Mouse (Mus musculus) kidney, adult 2 months (tissue): Measurements from ENCODE around the gene Rbp1. TPM values are rescaled to one million over a fixed set of nuclear protein-coding genes. Genes with fewer than 3 reads are reported as not detected.

Experiments
- DNase-seq: peaks from one replicate; pipeline ENCODE4 v3.0.0; 2021
- H3K27ac ChIP-seq: fragments of 200-500 bp; 2 replicates; pipeline ENCODE4 v1.5.1; 2012; ENCODE audit warnings: low read depth, low read length, control low read depth, inconsistent platforms; ENCODE audit not compliant: insufficient read depth
- H3K27me3 ChIP-seq: fragments of 200-500 bp; replicated peaks from 2 replicates; pipeline ENCODE4 v1.6.1; 2012; ENCODE audit warnings: mild to moderate bottlenecking, moderate library complexity, low read length, inconsistent platforms; ENCODE audit not compliant: control insufficient read depth, insufficient read depth
- H3K36me3 ChIP-seq: fragments of 200-500 bp; 2 replicates; pipeline ENCODE4 v1.6.1; 2012; ENCODE audit warnings: mild to moderate bottlenecking, moderate library complexity, low read length, inconsistent platforms; ENCODE audit not compliant: control insufficient read depth, insufficient read depth
- H3K4me1 ChIP-seq: fragments of 200-500 bp; 2 replicates; pipeline ENCODE4 v1.6.1; 2011; ENCODE audit warnings: low read length; ENCODE audit not compliant: control insufficient read depth, insufficient read depth
- H3K4me3 ChIP-seq: fragments of 200-500 bp; 2 replicates; pipeline ENCODE4 v1.5.1; 2011; ENCODE audit warnings: mild to moderate bottlenecking, low read depth, low read length, control low read depth; ENCODE audit not compliant: insufficient read depth
- CTCF ChIP-seq: fragments of 200-500 bp; conservative IDR thresholded peaks from 2 replicates; pipeline ENCODE4 v1.5.1; 2011; ENCODE audit warnings: low read depth, mild to moderate bottlenecking, control low read depth, low read length, moderate library complexity, mixed read lengths; ENCODE audit not compliant: insufficient read depth, insufficient read length
- POLR2A ChIP-seq: fragments of 200-500 bp; IDR thresholded peaks from one replicate; pipeline ENCODE4 v1.6.1; 2011; ENCODE audit warnings: low read depth, low read length, control low read depth
- WGBS: fragments of 180-500 bp; shearing (Covaris S2); methylation state at CpG from one replicate; pipeline ENCODE4 v1.1.7; 2018; 5-methylcytosine and 5-hydroxymethylcytosine counted together
- polyA plus RNA-seq: library from polyadenylated mRNA; depleted of rRNA; stranded (reverse); fragments of >200 nt; gene quantifications from 2 replicates; pipeline ENCODE4 v1.2.3, GENCODE M21; 2012

The Rbp1 gene
- polyA plus RNA-seq, 1 experiment: 6.7 TPM

- Histone ChIP-seq H3K36me3 (no peaks in the 10 kb centered on the region), H3K4me1 (peaks cover 9% of the 10 kb centered on the region; the same call in 1 of the 2 replicates), H3K4me3 (peak overlapping the region; percentile 50; the same call in 1 of the 2 replicates), H3K27me3 (no peaks in the 10 kb centered on the region), H3K27ac (no peak overlapping the region)
- WGBS: 12% methylated on average over 8 of the region's 8 CpGs
- TF ChIP-seq POLR2A: no peak
- no peak for TF ChIP-seq CTCF
- DNase-seq: no peak
These were observed 1.5 kb downstream of the Rbp1 start for GRCm38 (mm10) chr9:98424291-98424690.

- 1% methylated on average over 42 of the region's 42 CpGs for WGBS
- TF ChIP-seq POLR2A: no peak
- no peak for TF ChIP-seq CTCF
- H3K4me1 ChIP-seq: peaks cover 13% of the 10 kb centered on the region; the same call in 1 of the 2 replicates
- peak overlapping the region; percentile 50 for H3K4me3 ChIP-seq
- no peak overlapping the region for H3K27ac ChIP-seq
- no peaks in the 10 kb centered on the region for H3K27me3 ChIP-seq
- H3K36me3 ChIP-seq: no peaks in the 10 kb centered on the region
- peak; percentile 65 for DNase-seq
These were observed 2.0 kb downstream of the Rbp1 start for GRCm38 (mm10) chr9:98424725-98425210.

- H3K4me1 ChIP-seq: peaks cover 13% of the 10 kb centered on the region; the same call in 1 of the 2 replicates
- no peaks in the 10 kb centered on the region for H3K36me3 ChIP-seq
- H3K27me3 ChIP-seq: no peaks in the 10 kb centered on the region
- TF ChIP-seq POLR2A: no peak
- no peak for TF ChIP-seq CTCF
- no peak for DNase-seq
- peak overlapping the region; percentile 50 for H3K4me3 ChIP-seq
- no peak overlapping the region for H3K27ac ChIP-seq
- whole genome bisulfite sequencing: 31% methylated on average over 19 of the region's 19 CpGs
These were observed 2.7 kb downstream of the Rbp1 start for GRCm38 (mm10) chr9:98425351-98425880.

DNA sequence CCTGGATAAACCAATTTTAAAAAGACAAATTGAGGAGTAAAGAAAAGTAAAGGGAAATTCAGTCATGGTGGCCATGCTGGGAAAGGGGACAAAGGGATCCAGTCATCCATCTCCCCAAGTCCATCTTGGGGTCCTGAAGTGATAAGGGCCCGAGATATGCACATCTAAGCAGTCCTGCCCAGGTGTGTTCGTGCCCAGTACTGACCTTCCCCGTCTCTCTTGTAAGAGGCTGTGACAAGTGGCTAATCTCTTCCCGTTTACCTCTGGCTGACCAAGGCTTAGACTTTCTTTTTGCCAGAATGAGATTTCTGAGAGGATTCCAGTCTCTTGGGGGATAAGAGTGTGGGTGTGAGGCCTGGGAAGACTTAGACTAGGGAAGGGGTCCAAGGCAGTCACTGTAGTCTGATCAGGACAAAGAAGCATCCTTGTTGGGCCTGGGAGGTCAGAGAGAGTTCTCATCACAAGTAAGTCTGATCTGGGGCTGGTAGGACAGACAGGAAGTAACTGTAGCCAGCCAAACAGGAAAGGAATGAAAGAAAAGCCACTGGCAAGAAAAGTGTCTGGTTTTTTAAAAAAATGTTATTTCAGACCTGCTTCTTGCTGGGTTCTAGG, 5.3 kb downstream of the Rbp1 start:
- Histone ChIP-seq H3K27me3 (no peaks in the 10 kb centered on the region), H3K27ac (peak overlapping the region; percentile 40; the same call in 1 of the 2 replicates), H3K36me3 (no peaks in the 10 kb centered on the region), H3K4me1 (peaks cover 10% of the 10 kb centered on the region; the same call in 1 of the 2 replicates), H3K4me3 (no peak overlapping the region)
- TF ChIP-seq POLR2A (no peak), CTCF (no peak)
- WGBS: 68% methylated on average over 4 of the region's 4 CpGs
- no peak for DNase-seq

DNA sequence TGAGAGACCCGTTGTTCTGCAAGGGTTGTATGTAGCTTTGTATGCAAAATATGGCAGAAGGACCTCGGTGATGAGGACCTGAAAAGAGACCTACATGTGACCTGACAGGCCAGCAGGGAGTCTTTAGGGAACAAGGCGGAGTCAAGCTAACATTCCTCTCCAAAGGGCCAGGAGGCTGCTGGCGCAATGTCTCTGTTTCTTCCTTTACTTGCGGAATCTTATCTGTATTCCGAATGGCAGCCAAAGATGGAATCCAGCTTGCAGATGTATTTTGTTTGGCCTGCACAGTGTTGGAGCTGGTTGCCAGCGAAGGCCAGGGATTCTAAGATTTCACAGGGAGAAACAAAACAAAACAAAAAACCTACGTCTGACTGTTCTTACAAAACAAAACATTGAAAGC, 6.0 kb downstream of the Rbp1 start:
- WGBS: 65% methylated on average over 8 of the region's 8 CpGs
- 0 out of 2 replicates have a peak, but pooled peaks cover 8% of the 10 kb centered on the region for H3K4me1 ChIP-seq
- no peaks in the 10 kb centered on the region for H3K36me3 ChIP-seq
- peak overlapping the region; percentile 40; the same call in 1 of the 2 replicates for H3K27ac ChIP-seq
- TF ChIP-seq POLR2A: no peak
- TF ChIP-seq CTCF: no peak
- no peaks in the 10 kb centered on the region for H3K27me3 ChIP-seq
- DNase-seq: peak; percentile 62
- no peak overlapping the region for H3K4me3 ChIP-seq

DNA sequence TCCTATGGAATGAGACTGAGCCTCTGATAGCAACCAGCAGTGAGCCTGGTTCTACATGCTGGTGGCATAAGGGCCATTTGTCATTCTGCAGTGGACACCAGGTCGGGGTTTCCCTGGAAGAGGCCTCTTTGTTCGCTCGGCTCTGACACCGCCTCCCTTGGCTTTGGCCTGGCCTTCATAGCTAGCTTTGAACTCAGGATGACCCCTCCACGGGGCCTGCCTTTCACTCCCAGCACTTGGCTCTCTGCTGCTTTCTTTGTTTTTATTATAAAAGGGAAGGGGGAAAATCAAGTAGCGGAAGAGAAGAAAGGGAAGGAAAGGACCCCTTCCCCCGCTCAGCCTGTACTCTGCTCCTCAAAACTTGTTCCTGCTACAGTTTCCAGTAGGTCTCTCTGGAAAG, 7.0 kb downstream of the Rbp1 start:
- Histone ChIP-seq H3K27ac (peak overlapping the region; percentile 53), H3K27me3 (no peaks in the 10 kb centered on the region), H3K4me1 (0 out of 2 replicates have a peak, but pooled peaks cover 8% of the 10 kb centered on the region), H3K36me3 (no peaks in the 10 kb centered on the region), H3K4me3 (no peak overlapping the region)
- TF ChIP-seq POLR2A (no peak), CTCF (no peak)
- DNase-seq: peak; percentile 51
- 50% methylated on average over 7 of the region's 7 CpGs for WGBS

DNA sequence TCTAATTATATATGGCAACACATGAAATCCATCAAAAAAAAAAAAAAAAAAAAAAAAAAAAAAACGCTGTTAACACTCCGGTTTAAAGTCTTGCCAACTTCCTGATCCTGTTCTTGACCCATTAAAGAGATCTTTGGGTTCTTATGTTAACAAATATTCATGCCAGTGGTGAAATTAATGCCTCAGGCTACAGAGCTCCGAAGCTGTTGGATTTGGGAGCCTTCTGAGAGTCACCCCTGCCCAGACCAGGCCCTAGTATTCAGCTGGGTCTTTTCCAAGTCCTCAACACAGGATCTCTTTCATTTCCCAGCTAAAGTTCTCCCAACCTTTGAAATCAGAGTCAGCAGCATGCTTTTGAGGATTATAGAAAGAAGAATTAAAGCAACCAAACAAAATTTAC, 7.8 kb downstream of the Rbp1 start:
- Histone ChIP-seq H3K27me3 (no peaks in the 10 kb centered on the region), H3K27ac (no peak overlapping the region), H3K4me3 (no peak overlapping the region), H3K4me1 (0 out of 2 replicates have a peak, but pooled peaks cover 8% of the 10 kb centered on the region), H3K36me3 (no peaks in the 10 kb centered on the region)
- DNase-seq: no peak
- 42% methylated on average over 3 of the region's 3 CpGs for WGBS
- TF ChIP-seq POLR2A (no peak), CTCF (no peak)
